In the genomic region with DNA sequence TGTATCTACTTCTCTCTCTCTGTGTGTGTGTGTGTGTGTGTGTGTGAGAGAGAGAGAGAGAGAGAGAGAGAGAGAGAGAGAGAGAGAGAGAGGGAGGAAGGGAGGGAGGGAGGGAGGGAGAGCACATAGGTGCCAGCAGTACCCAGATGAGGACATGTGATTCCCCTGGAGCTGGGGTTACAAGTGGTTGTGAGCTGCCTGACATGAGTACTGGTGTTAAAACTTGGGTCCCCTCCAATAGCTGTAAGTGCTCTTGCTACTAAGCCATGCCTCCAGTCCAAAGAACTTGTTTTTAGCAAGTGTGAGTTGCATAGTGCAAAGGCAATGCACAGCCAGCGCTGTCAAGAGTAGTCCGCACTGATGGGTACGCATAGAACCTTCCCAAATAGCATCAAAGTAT, we compare ENCODE assay signal across 15 mouse cellular contexts.
"Had no signal": no experiment of that assay in that cellular context is flagged by ENCODE, and none has a peak within 500 bp of the region (broad histone marks: within the 10 kb centered on the region; RNA-seq: fewer than 3 reads in every experiment).

No protein-coding gene starts in this region.

- H3K9me3 ChIP-seq: lung, embryonic 15.5 days; midbrain, embryonic 13.5 days; midbrain, embryonic 15.5 days; neural tube, embryonic 12.5 days; stomach, embryonic 15.5 days had no signal

- H3K4me3 ChIP-seq: lung, embryonic 15.5 days; megakaryocyte, embryonic 14.5 days; midbrain, embryonic 13.5 days; midbrain, embryonic 15.5 days; neural tube, embryonic 12.5 days; stomach, embryonic 15.5 days had no signal

- H3K9ac ChIP-seq: liver, postnatal 0 days; lung, embryonic 15.5 days; midbrain, embryonic 13.5 days; midbrain, embryonic 15.5 days; neural tube, embryonic 12.5 days; stomach, embryonic 15.5 days had no signal

- H3K27ac ChIP-seq: lung, embryonic 15.5 days; macrophage; midbrain, embryonic 13.5 days; midbrain, embryonic 15.5 days; neural tube, embryonic 12.5 days; stomach, embryonic 15.5 days; stomach, postnatal 0 days had no signal

- H3K27me3 ChIP-seq: lung, embryonic 15.5 days; midbrain, embryonic 13.5 days; midbrain, embryonic 15.5 days; neural tube, embryonic 12.5 days; stomach, embryonic 15.5 days had no signal

- DNase-seq: liver, postnatal 0 days; lung, adult 2 months; right cerebral cortex, postnatal 14 days; thymus, adult 2 months; thymus, postnatal 25 days; thymus, postnatal 4 days had no signal

- H3K4me1 ChIP-seq: midbrain, embryonic 13.5 days; midbrain, embryonic 15.5 days; neural tube, embryonic 12.5 days had no signal

- ATAC-seq: liver, postnatal 0 days; midbrain, embryonic 13.5 days; midbrain, embryonic 15.5 days had no signal

- H3K4me2 ChIP-seq: lung, embryonic 15.5 days; midbrain, embryonic 11.5 days; midbrain, embryonic 13.5 days; midbrain, embryonic 15.5 days; neural tube, embryonic 12.5 days; stomach, embryonic 15.5 days had no signal

- H3K36me3 ChIP-seq: lung, embryonic 15.5 days; midbrain, embryonic 13.5 days; midbrain, embryonic 15.5 days; neural tube, embryonic 12.5 days; stomach, embryonic 15.5 days had no signal
